Mouse (Mus musculus) lung, postnatal 0 days (tissue): ENCODE measurements around the gene Wfdc10. TPM values are rescaled to one million over a fixed set of nuclear protein-coding genes. Genes with fewer than 3 reads are reported as not detected.
"Not testable (repeated sequence)": the region's sequence is repeated elsewhere in the genome, so short reads cannot be mapped to it uniquely, and the experiment has no call there.

ENCODE experiments used
- ATAC-seq: fragments of 200-750 bp; cut with Nextera tagmentation; 2 replicates; pipeline ENCODE4 v1.8.0; 2017; ENCODE audit warnings: moderate library complexity
- DNase-seq: peaks from one replicate; pipeline ENCODE4 v3.0.0-alpha.2; 2016; ENCODE audit warnings: low spot score
- H3K27ac ChIP-seq: fragments of 300-500 bp; sonication (generic); 2 replicates; pipeline ENCODE4 v1.5.1; 2014; ENCODE audit warnings: antibody characterized with exemption, mild to moderate bottlenecking, low read length, mixed read lengths
- H3K27me3 ChIP-seq: fragments of 300-500 bp; sonication (generic); replicated peaks from 2 replicates; pipeline ENCODE4 v1.6.1; 2014; ENCODE audit warnings: low read length, mixed read lengths; ENCODE audit not compliant: insufficient read depth
- H3K36me3 ChIP-seq: fragments of 300-500 bp; sonication (generic); 2 replicates; pipeline ENCODE4 v1.6.1; 2014; ENCODE audit warnings: low read length, mixed read lengths; ENCODE audit not compliant: insufficient read depth
- H3K4me1 ChIP-seq: fragments of 300-500 bp; sonication (generic); 2 replicates; pipeline ENCODE4 v1.6.1; 2014; ENCODE audit warnings: antibody characterized with exemption, low read depth, low read length, mixed read lengths; ENCODE audit not compliant: insufficient read depth
- H3K4me2 ChIP-seq: fragments of 300-500 bp; sonication (generic); replicated peaks from 2 replicates; pipeline ENCODE4 v1.6.1; 2014; ENCODE audit warnings: low read depth, mild to moderate bottlenecking, low read length, moderate library complexity, mixed read lengths
- H3K4me3 ChIP-seq: fragments of 300-500 bp; sonication (generic); 2 replicates; pipeline ENCODE4 v1.5.1; 2014; ENCODE audit warnings: low read depth, low read length
- H3K9ac ChIP-seq: fragments of 300-500 bp; sonication (generic); replicated peaks from 2 replicates; pipeline ENCODE4 v1.6.1; 2014; ENCODE audit warnings: low read depth, mild to moderate bottlenecking
- H3K9me3 ChIP-seq: fragments of 300-500 bp; sonication (generic); 2 replicates; pipeline ENCODE4 v1.6.1; 2016; ENCODE audit warnings: low read length, mixed read lengths
- CTCF ChIP-seq: IDR thresholded peaks from 2 replicates; pipeline ENCODE4 v1.5.1; 2016; ENCODE audit warnings: antibody characterized with exemption, mild to moderate bottlenecking
- EP300 ChIP-seq: IDR thresholded peaks from 2 replicates; pipeline ENCODE4 v1.6.1; 2016; ENCODE audit warnings: antibody characterized with exemption, mild to moderate bottlenecking, control low read depth
- WGBS: fragments of 180-500 bp; shearing (Covaris S2); extraction: QIAGEN DNeasy Blood & Tissue Kit; methylation state at CpG from one replicate; pipeline ENCODE4 v1.1.7; 2014; 5-methylcytosine and 5-hydroxymethylcytosine counted together
- polyA plus RNA-seq: library from polyadenylated mRNA; unstranded; fragments of >200 nt; fragmentation: Nextera tagmentation; extraction: Ambion mirVana; gene quantifications from 2 replicates; pipeline ENCODE4 v1.2.1, GENCODE M21; 2015

Gene Wfdc10
- 0.57 and 0.88 TPM in 2 replicates for polyA plus RNA-seq

- DNase-seq (peak; percentile 59), ATAC-seq (no peak)
- H3K9ac ChIP-seq, result no peak within 1 kb of the TSS
- WGBS, result 12% methylated on average over 11 of the region's 11 CpGs
- no peak within 1 kb of the TSS for H3K27ac ChIP-seq
- H3K9me3 ChIP-seq, result no peaks in the 10 kb centered on the region
- TF ChIP-seq CTCF (peak; percentile 86), EP300 (no peak)
- no peak within 1 kb of the TSS for H3K4me2 ChIP-seq
- no peaks in the 10 kb centered on the region for H3K27me3 ChIP-seq
- no peaks in the 10 kb centered on the region for H3K36me3 ChIP-seq
- H3K4me1 ChIP-seq, result no peaks in the 10 kb centered on the region
- no peak within 1 kb of the TSS for H3K4me3 ChIP-seq
These were observed at the start of gene Wfdc10 for GRCm38 (mm10) chr2:164655858-164656257. Gene Wfdc10 (plus strand): TSS chr2:164656046.

DNA sequence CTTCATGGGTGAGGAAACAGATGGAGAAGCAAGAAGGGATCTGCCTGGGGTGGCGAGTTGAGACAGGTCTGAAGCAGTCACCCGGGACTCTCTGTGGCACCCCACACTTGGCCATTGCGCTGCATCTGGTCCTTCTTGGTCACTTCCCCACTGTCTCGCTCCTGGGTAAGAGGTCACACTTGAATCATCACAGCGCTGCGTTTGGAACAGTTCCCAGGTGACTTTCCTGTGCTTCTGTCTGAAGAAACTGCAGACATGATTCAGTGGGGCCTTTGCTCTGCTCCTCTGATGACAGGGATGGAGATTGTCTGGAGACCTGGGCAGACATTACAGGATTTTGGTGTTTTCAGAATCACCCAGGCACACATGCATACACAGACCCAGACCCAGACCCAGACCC, 47.1 kb upstream of the Wfdc10 start:
- DNase-seq (no peak), ATAC-seq (no peak)
- 54% methylated on average over 6 of the region's 6 CpGs for WGBS
- TF ChIP-seq CTCF (no peak), EP300 (no peak)
- no peak overlapping the region for H3K4me3 ChIP-seq
- no peak overlapping the region for H3K4me2 ChIP-seq
- no peaks in the 10 kb centered on the region for H3K36me3 ChIP-seq
- H3K4me1 ChIP-seq, result no peaks in the 10 kb centered on the region
- H3K9me3 ChIP-seq, result no peaks in the 10 kb centered on the region
- H3K9ac ChIP-seq, result no peak overlapping the region
- no peaks in the 10 kb centered on the region for H3K27me3 ChIP-seq
- no peak overlapping the region for H3K27ac ChIP-seq

DNA sequence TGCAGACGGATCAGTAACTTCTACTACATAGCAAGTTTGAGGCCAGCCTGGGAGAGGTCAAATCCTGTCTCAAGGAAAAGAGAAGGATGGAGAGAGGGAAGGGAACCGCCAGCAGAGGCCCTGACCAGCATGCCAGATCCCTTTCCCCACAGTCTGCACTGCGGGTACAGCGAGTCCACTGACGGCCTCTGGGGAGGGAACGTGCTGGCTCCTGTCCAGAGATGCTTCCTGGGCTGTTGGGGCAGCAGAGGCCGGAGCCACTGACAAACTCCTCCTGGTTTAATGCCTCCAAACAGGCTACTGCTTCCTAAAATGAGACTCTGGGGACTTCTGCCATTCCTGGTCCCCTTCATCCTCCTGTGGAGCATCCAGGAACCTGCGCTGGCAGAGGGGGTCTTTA, 42.4 kb upstream of the Wfdc10 start, which contains the start of the genes Wfdc6b and Wfdc8:
Wfdc6b (plus strand) TSS at position 52 of the 400 bp plus-strand sequence.
Wfdc8 (minus strand) TSS at position 156 of the 400 bp plus-strand sequence.
- not testable (repeated sequence) for H3K9me3 ChIP-seq, H3K4me1 ChIP-seq, H3K9ac ChIP-seq, ATAC-seq, H3K4me2 ChIP-seq, H3K4me3 ChIP-seq, DNase-seq, H3K27me3 ChIP-seq, H3K27ac ChIP-seq, H3K36me3 ChIP-seq
- 44% methylated on average over 8 of the region's 8 CpGs for WGBS

GRCm38 (mm10) chr2:164615386-164615785, 40.5 kb upstream of the Wfdc10 start:
- Histone ChIP-seq H3K27ac (no peak overlapping the region), H3K27me3 (no peaks in the 10 kb centered on the region), H3K4me3 (no peak overlapping the region), H3K9ac (no peak overlapping the region), H3K4me1 (no peaks in the 10 kb centered on the region), H3K36me3 (no peaks in the 10 kb centered on the region), H3K9me3 (no peaks in the 10 kb centered on the region), H3K4me2 (no peak overlapping the region)
- ATAC-seq, result no peak
- 88% methylated on average over 3 of the region's 3 CpGs for WGBS
- TF ChIP-seq CTCF (no peak), EP300 (no peak)
- no peak for DNase-seq

GRCm38 (mm10) chr2:164619050-164619449, 36.8 kb upstream of the Wfdc10 start:
- H3K4me2 ChIP-seq, result no peak overlapping the region
- TF ChIP-seq EP300 (no peak), CTCF (no peak)
- DNase-seq (peak; percentile 15), ATAC-seq (peak; percentile 62)
- no peaks in the 10 kb centered on the region for H3K4me1 ChIP-seq
- no peaks in the 10 kb centered on the region for H3K36me3 ChIP-seq
- 46% methylated on average over 5 of the region's 5 CpGs for WGBS
- H3K9me3 ChIP-seq, result no peaks in the 10 kb centered on the region
- no peak overlapping the region for H3K4me3 ChIP-seq
- no peaks in the 10 kb centered on the region for H3K27me3 ChIP-seq
- no peak overlapping the region for H3K9ac ChIP-seq
- H3K27ac ChIP-seq, result no peak overlapping the region

GRCm38 (mm10) chr2:164621775-164622174, 34.1 kb upstream of the Wfdc10 start:
- no peak overlapping the region for H3K4me2 ChIP-seq
- H3K27ac ChIP-seq, result no peak overlapping the region
- no peaks in the 10 kb centered on the region for H3K27me3 ChIP-seq
- no peak for ATAC-seq
- no peak overlapping the region for H3K9ac ChIP-seq
- H3K4me1 ChIP-seq, result no peaks in the 10 kb centered on the region
- DNase-seq, result no peak
- no peaks in the 10 kb centered on the region for H3K36me3 ChIP-seq
- H3K9me3 ChIP-seq, result no peaks in the 10 kb centered on the region
- no peak for TF ChIP-seq EP300
- 0 out of 2 replicates have a peak, but pooled peaks have one; percentile 14 for TF ChIP-seq CTCF
- WGBS, result 77% methylated on average over 4 of the region's 4 CpGs
- H3K4me3 ChIP-seq, result no peak overlapping the region

GRCm38 (mm10) chr2:164635266-164635665, 20.6 kb upstream of the Wfdc10 start:
- TF ChIP-seq EP300, result no peak
- peak; percentile 43 for TF ChIP-seq CTCF
- Histone ChIP-seq H3K4me1 (no peaks in the 10 kb centered on the region), H3K4me3 (no peak overlapping the region), H3K9ac (no peak overlapping the region), H3K27ac (no peak overlapping the region), H3K9me3 (no peaks in the 10 kb centered on the region), H3K27me3 (no peaks in the 10 kb centered on the region), H3K36me3 (no peaks in the 10 kb centered on the region), H3K4me2 (no peak overlapping the region)
- 69% methylated on average over 9 of the region's 9 CpGs for WGBS
- ATAC-seq (no peak), DNase-seq (no peak)
